Mouse (Mus musculus) liver, adult 2 months (tissue): ENCODE measurements around the gene Fam71e2. TPM values are rescaled to one million over a fixed set of nuclear protein-coding genes. Genes with fewer than 3 reads are reported as not detected.

Source experiments
- DNase-seq: peaks from one replicate; pipeline ENCODE4 v3.0.0-alpha.2; 2011; ENCODE audit warnings: low read depth, low spot score; ENCODE audit errors: extremely low read depth
- H3K27ac ChIP-seq: fragments of 200-500 bp; replicated peaks from 2 replicates; pipeline ENCODE4 v1.5.1; 2012; ENCODE audit warnings: low read depth, mild to moderate bottlenecking, control low read depth, inconsistent platforms, low read length; ENCODE audit not compliant: insufficient read depth
- H3K27me3 ChIP-seq: fragments of 200-500 bp; 2 replicates; pipeline ENCODE4 v1.6.1; 2012; ENCODE audit warnings: mild to moderate bottlenecking, moderate library complexity, low read length, inconsistent platforms; ENCODE audit not compliant: control insufficient read depth, insufficient read depth
- H3K36me3 ChIP-seq: fragments of 200-500 bp; 2 replicates; pipeline ENCODE4 v1.6.1; 2012; ENCODE audit warnings: low read length, inconsistent platforms; ENCODE audit not compliant: control insufficient read depth, insufficient read depth
- H3K4me1 ChIP-seq: fragments of 200-500 bp; 2 replicates; pipeline ENCODE4 v1.6.1; 2011; ENCODE audit warnings: low read length; ENCODE audit not compliant: control insufficient read depth, insufficient read depth
- H3K4me3 ChIP-seq: fragments of 200-500 bp; 2 replicates; pipeline ENCODE4 v1.5.1; 2011; ENCODE audit warnings: low read depth, mild to moderate bottlenecking, control low read depth, low read length, moderate library complexity; ENCODE audit not compliant: insufficient read depth
- H3K79me2 ChIP-seq: fragments of 200-500 bp; 2 replicates; pipeline ENCODE4 v1.6.1; 2012; ENCODE audit warnings: inconsistent platforms, mild to moderate bottlenecking, low read length, moderate library complexity; ENCODE audit not compliant: control insufficient read depth, insufficient read depth
- H3K9ac ChIP-seq: fragments of 200-500 bp; 2 replicates; pipeline ENCODE4 v1.6.1; 2012; ENCODE audit warnings: low read depth, mild to moderate bottlenecking, control low read depth, inconsistent platforms, low read length
- CTCF ChIP-seq: fragments of 200-500 bp; IDR thresholded peaks from 2 replicates; pipeline ENCODE4 v1.5.1; 2011; ENCODE audit warnings: low read depth, low read length, control low read depth
- POLR2A ChIP-seq: fragments of 200-500 bp; IDR thresholded peaks from 2 replicates; pipeline ENCODE4 v1.6.1; 2011; ENCODE audit warnings: low read length, control low read depth; ENCODE audit not compliant: insufficient read depth; ENCODE audit errors: extremely low read depth
- WGBS: fragments of 180-500 bp; shearing (Covaris S2); methylation state at CpG from one replicate; pipeline ENCODE4 v1.1.7; 2018; 5-methylcytosine and 5-hydroxymethylcytosine counted together
- polyA plus RNA-seq: library from polyadenylated mRNA; depleted of rRNA; stranded (reverse); fragments of >200 nt; gene quantifications from 2 replicates; pipeline ENCODE4 v1.2.3, GENCODE M21; 2012
- total RNA-seq: library from RNA; depleted of rRNA; stranded (reverse); fragments of >200 nt; gene quantifications from 2 replicates; pipeline ENCODE4 v1.2.3, GENCODE M21; 2014

Gene Fam71e2
- total and polyA plus RNA-seq, 2 experiments, result not detected

DNA sequence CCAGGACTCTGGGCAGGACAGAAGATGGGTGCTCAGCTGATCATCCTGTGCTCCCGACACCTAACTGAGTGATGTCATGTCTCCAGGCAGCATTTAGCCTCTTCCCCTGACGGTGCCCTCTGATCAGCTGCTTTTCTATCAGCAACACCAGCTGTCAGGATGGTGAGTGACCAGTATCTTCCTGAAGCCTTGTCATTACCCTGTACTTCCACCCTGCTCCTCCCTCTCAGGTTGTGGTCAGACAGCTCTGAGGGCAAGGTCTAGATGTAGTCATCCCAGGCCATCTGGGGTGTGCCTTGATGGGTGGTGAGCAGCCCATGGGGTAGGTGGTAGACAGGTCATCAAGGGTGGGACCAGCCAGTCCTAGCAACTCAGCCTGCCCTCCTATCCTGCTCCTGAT lies 21.9 kb downstream of the Fam71e2 start:
- Histone ChIP-seq H3K4me1 (no peaks in the 10 kb centered on the region; the same call in 1 of the 2 replicates), H3K4me3 (no peak overlapping the region), H3K36me3 (no peaks in the 10 kb centered on the region), H3K79me2 (no peaks in the 10 kb centered on the region), H3K9ac (no peak overlapping the region), H3K27me3 (no peaks in the 10 kb centered on the region), H3K27ac (no peak overlapping the region)
- TF ChIP-seq POLR2A, result no peak
- TF ChIP-seq CTCF, result no peak
- DNase-seq, result no peak
- WGBS, result 93% methylated on average over 2 of the region's 2 CpGs

DNA sequence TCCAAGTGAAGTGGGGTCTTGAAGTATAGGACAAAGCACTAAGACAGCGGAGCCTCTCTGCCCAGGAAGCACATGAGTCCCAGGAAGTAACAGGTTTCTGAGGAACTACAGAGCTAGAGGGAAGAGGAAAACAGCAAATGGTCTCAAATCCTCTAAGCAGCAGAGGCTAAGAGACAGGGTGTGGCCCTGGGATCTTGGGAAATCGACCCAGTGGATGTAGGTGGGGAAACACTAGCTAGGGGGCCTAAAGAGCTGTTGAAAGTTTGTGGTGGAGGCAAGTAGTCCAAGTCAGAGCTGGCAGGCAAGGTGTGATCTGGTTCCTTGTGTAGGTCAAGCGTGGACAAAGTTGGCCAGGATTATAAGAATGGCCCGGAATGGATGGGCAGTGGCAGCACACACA lies 22.8 kb downstream of the Fam71e2 start:
- no peaks in the 10 kb centered on the region for H3K36me3 ChIP-seq
- H3K79me2 ChIP-seq, result no peaks in the 10 kb centered on the region
- H3K4me3 ChIP-seq, result no peak overlapping the region
- DNase-seq, result no peak
- no peaks in the 10 kb centered on the region for H3K27me3 ChIP-seq
- H3K9ac ChIP-seq, result no peak overlapping the region
- WGBS, result 79% methylated on average over 4 of the region's 4 CpGs
- TF ChIP-seq POLR2A (no peak), CTCF (no peak)
- no peak overlapping the region for H3K27ac ChIP-seq
- H3K4me1 ChIP-seq, result no peaks in the 10 kb centered on the region; the same call in 1 of the 2 replicates

DNA sequence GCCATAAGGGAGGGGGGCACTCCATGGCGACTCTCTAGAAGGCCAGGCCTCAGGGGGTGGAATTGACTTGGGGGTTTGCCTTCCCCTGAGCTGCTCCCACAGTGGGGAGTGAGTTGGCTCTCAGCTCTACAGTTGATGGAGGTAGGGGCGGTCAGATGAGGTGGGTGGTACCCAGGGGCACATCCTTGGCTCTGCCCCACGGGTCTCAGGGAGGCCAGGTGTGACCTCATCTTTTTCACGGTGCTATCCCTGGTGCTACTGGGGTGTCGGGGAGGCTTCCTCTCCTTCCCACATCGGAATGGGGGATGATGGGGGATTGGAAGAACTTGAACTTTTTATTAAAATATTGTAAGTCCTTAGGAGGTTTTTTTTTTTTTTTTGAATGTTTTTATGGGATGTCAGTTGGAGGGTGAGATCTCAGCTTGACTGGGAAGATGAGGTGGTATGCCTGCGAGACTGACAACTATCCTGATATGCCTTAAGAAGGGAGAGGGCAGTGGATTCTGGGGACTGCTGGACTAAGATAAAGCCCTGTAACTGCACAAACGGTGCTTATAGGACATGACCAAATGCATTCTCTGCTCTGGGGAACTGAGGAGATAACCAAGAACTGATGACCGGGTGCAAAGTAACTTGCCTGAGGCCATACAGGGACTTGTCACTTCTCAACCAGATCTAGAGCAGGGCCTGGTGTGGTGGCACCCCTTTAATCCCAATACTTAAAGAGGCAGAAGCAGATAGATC lies 23.8 kb downstream of the Fam71e2 start:
- Histone ChIP-seq H3K4me1 (no peaks in the 10 kb centered on the region; the same call in 1 of the 2 replicates), H3K27ac (no peak overlapping the region)

DNA sequence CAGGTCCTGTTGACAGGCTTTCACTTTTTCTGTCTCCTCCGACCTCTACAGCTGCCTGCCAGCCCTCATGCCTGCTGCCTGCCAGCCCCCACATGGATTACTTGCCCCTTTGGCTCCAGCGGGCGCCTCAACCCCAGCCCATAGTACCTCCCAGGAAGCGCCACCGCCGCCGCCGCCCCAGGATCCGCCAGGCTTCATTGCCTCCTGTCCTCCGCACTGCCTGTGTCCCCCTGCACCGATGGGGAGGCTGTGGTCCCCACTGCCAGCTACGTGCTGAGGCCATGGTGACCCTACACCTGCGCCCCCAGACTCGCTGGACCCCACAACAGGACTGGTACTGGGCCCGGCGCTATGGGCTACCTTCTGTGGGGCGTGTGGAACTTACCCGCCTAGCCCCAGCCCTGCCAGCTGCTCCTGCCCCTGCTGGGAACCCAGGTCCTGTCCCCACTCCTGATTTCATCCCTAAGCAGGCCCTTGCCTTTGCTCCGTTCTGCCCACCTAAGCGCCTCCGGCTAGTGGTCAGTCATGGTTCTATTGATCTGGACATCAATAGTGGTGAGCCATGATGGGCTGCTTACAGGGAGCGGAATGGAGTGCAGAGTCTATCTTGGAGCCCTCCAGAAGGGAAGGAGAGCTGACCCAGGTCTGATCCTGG lies 24.6 kb downstream of the Fam71e2 start:
- H3K4me3 ChIP-seq, result no peak overlapping the region
- no peaks in the 10 kb centered on the region for H3K36me3 ChIP-seq
- no peak for DNase-seq
- H3K27ac ChIP-seq, result no peak overlapping the region
- no peaks in the 10 kb centered on the region for H3K79me2 ChIP-seq
- H3K9ac ChIP-seq, result no peak overlapping the region
- no peak for TF ChIP-seq CTCF
- TF ChIP-seq POLR2A, result no peak
- no peaks in the 10 kb centered on the region for H3K27me3 ChIP-seq
- 95% methylated on average over 22 of the region's 22 CpGs for WGBS
- no peaks in the 10 kb centered on the region for H3K4me1 ChIP-seq

More for the DNA sequence above, 23.8 kb downstream of the Fam71e2 start:
- Histone ChIP-seq H3K79me2 (no peaks in the 10 kb centered on the region), H3K9ac (no peak overlapping the region), H3K27me3 (no peaks in the 10 kb centered on the region), H3K4me3 (no peak overlapping the region), H3K36me3 (no peaks in the 10 kb centered on the region)
- TF ChIP-seq CTCF, result no peak
- TF ChIP-seq POLR2A, result no peak
- no peak for DNase-seq
- WGBS, result 86% methylated on average over 9 of the region's 9 CpGs

DNA sequence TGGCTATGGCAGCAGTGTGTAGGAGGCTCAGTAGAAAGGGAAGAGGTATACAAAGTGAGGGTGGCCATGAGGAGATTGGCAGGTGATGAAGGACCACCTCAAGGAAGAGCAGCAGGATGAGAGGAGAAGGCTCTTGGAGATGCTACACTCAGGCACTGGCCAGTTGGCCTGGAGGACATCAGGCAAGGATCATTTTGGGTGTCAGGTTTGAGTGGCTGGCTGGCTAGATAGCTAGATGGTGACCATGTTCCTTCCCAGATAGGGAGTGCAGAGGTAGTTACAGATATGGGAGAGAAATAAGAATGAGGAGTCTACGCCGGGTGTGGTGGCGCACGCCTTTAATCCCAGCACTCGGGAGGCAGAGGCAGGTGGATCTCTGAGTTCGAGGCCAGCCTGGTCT lies 26.2 kb downstream of the Fam71e2 start:
- TF ChIP-seq CTCF (no peak), POLR2A (no peak)
- 0 out of 2 replicates have a peak, but pooled peaks cover 2% of the 10 kb centered on the region for H3K79me2 ChIP-seq
- H3K4me3 ChIP-seq, result no peak overlapping the region
- H3K4me1 ChIP-seq, result 0 out of 2 replicates have a peak, but pooled peaks cover 5% of the 10 kb centered on the region
- no peak overlapping the region for H3K27ac ChIP-seq
- no peaks in the 10 kb centered on the region for H3K36me3 ChIP-seq
- H3K9ac ChIP-seq, result no peak overlapping the region
- no peaks in the 10 kb centered on the region for H3K27me3 ChIP-seq
- WGBS, result 98% methylated on average over 6 of the region's 6 CpGs
- DNase-seq, result no peak
